Mouse (Mus musculus) limb, embryonic 15.5 days (tissue): ENCODE results near the gene Prelp. TPM values are rescaled to one million over a fixed set of nuclear protein-coding genes. Genes with fewer than 3 reads are reported as not detected.

Source experiments
- ATAC-seq: fragments of 200-750 bp; cut with Nextera tagmentation; 2 replicates; pipeline ENCODE4 v1.8.0; 2017; ENCODE audit warnings: low read depth, moderate TSS enrichment; ENCODE audit not compliant: insufficient number of reproducible peaks, low FRiP score, low TSS enrichment
- H3K27ac ChIP-seq: fragments of 300-500 bp; sonication (generic); 2 replicates; pipeline ENCODE4 v1.5.1; 2015; ENCODE audit warnings: moderate library complexity, mild to moderate bottlenecking, inconsistent platforms
- H3K27me3 ChIP-seq: fragments of 300-500 bp; sonication (generic); 2 replicates; pipeline ENCODE4 v1.6.1; 2015; ENCODE audit warnings: inconsistent platforms
- H3K36me3 ChIP-seq: fragments of 300-500 bp; sonication (generic); 2 replicates; pipeline ENCODE4 v1.6.1; 2015; ENCODE audit warnings: inconsistent platforms
- H3K4me1 ChIP-seq: fragments of 300-500 bp; sonication (generic); 2 replicates; pipeline ENCODE4 v1.6.1; 2015; ENCODE audit warnings: inconsistent platforms
- H3K4me2 ChIP-seq: fragments of 300-500 bp; sonication (generic); 2 replicates; pipeline ENCODE4 v1.6.1; 2015; ENCODE audit warnings: mild to moderate bottlenecking, inconsistent platforms
- H3K4me3 ChIP-seq: fragments of 300-500 bp; sonication (generic); 2 replicates; pipeline ENCODE4 v1.5.1; 2015; ENCODE audit warnings: mild to moderate bottlenecking, inconsistent platforms
- H3K9ac ChIP-seq: fragments of 300-500 bp; sonication (generic); 2 replicates; pipeline ENCODE4 v1.6.1; 2015; ENCODE audit warnings: inconsistent platforms
- H3K9me3 ChIP-seq: fragments of 300-500 bp; sonication (generic); 2 replicates; pipeline ENCODE4 v1.6.1; 2016; ENCODE audit warnings: inconsistent platforms
- WGBS: fragments of 180-500 bp; shearing (Covaris S2); methylation state at CpG from one replicate; pipeline ENCODE4 v1.1.7; 2015; 5-methylcytosine and 5-hydroxymethylcytosine counted together
- polyA plus RNA-seq: library from polyadenylated mRNA; unstranded; fragments of >200 nt; fragmentation: Nextera tagmentation; extraction: Ambion mirVana; gene quantifications from 2 replicates; pipeline ENCODE4 v1.2.1, GENCODE M21; 2015

The Prelp gene
- polyA plus RNA-seq, 1 experiment from 2014 or later = 17.9 TPM

- Histone ChIP-seq H3K4me1 (peaks cover 38% of the 10 kb centered on the region), H3K36me3 (no peaks in the 10 kb centered on the region), H3K9ac (no peak overlapping the region), H3K4me2 (no peak overlapping the region), H3K4me3 (no peak overlapping the region), H3K9me3 (no peaks in the 10 kb centered on the region), H3K27ac (no peak overlapping the region), H3K27me3 (no peaks in the 10 kb centered on the region)
- WGBS = 72% methylated on average over 5 of the region's 5 CpGs
- no peak for ATAC-seq
Observed at GRCm38 (mm10) chr1:133887538-133888250, 33.5 kb downstream of the Prelp start.

GRCm38 (mm10) chr1:133887044-133887443, 34.2 kb downstream of the Prelp start:
- Histone ChIP-seq H3K36me3 (no peaks in the 10 kb centered on the region), H3K9me3 (no peaks in the 10 kb centered on the region), H3K4me2 (no peak overlapping the region), H3K4me1 (peaks cover 41% of the 10 kb centered on the region), H3K4me3 (no peak overlapping the region), H3K9ac (no peak overlapping the region), H3K27ac (no peak overlapping the region), H3K27me3 (no peaks in the 10 kb centered on the region)
- ATAC-seq = no peak
- WGBS = 7% methylated on average over 8 of the region's 8 CpGs

GRCm38 (mm10) chr1:133886431-133886830, 34.8 kb downstream of the Prelp start:
- Histone ChIP-seq H3K36me3 (no peaks in the 10 kb centered on the region), H3K9me3 (no peaks in the 10 kb centered on the region), H3K4me2 (no peak overlapping the region), H3K4me3 (no peak overlapping the region), H3K9ac (no peak overlapping the region), H3K27ac (no peak overlapping the region), H3K4me1 (peaks cover 40% of the 10 kb centered on the region), H3K27me3 (no peaks in the 10 kb centered on the region)
- ATAC-seq = no peak
- WGBS = 50% methylated on average over 6 of the region's 6 CpGs

- Histone ChIP-seq H3K4me3 (no peak overlapping the region), H3K9ac (no peak overlapping the region), H3K4me2 (no peak overlapping the region), H3K36me3 (no peaks in the 10 kb centered on the region), H3K9me3 (no peaks in the 10 kb centered on the region), H3K27ac (no peak overlapping the region), H3K27me3 (no peaks in the 10 kb centered on the region), H3K4me1 (peaks cover 35% of the 10 kb centered on the region)
- ATAC-seq = no peak
- WGBS = 91% methylated on average over 7 of the region's 7 CpGs
Observed at GRCm38 (mm10) chr1:133885811-133886210, 35.4 kb downstream of the Prelp start.

- H3K9ac ChIP-seq = no peak overlapping the region
- no peaks in the 10 kb centered on the region for H3K9me3 ChIP-seq
- H3K36me3 ChIP-seq = no peaks in the 10 kb centered on the region
- H3K4me2 ChIP-seq = no peak overlapping the region
- no peak overlapping the region for H3K4me3 ChIP-seq
- no peak for ATAC-seq
- H3K27me3 ChIP-seq = no peaks in the 10 kb centered on the region
- H3K4me1 ChIP-seq = peaks cover 24% of the 10 kb centered on the region
- no peak overlapping the region for H3K27ac ChIP-seq
- WGBS = 33% methylated on average over 9 of the region's 9 CpGs
Observed at GRCm38 (mm10) chr1:133884746-133885145, 36.5 kb downstream of the Prelp start.

GRCm38 (mm10) chr1:133884090-133884489, 37.1 kb downstream of the Prelp start:
- no peaks in the 10 kb centered on the region for H3K9me3 ChIP-seq
- no peak for ATAC-seq
- H3K27ac ChIP-seq = no peak overlapping the region
- H3K36me3 ChIP-seq = no peaks in the 10 kb centered on the region
- WGBS = 66% methylated on average over 6 of the region's 6 CpGs
- no peak overlapping the region for H3K9ac ChIP-seq
- H3K4me3 ChIP-seq = no peak overlapping the region
- no peak overlapping the region for H3K4me2 ChIP-seq
- H3K27me3 ChIP-seq = no peaks in the 10 kb centered on the region
- peaks cover 23% of the 10 kb centered on the region for H3K4me1 ChIP-seq

- no peak overlapping the region for H3K27ac ChIP-seq
- WGBS = 52% methylated on average over 11 of the region's 11 CpGs
- H3K9me3 ChIP-seq = no peaks in the 10 kb centered on the region
- no peak overlapping the region for H3K9ac ChIP-seq
- no peaks in the 10 kb centered on the region for H3K36me3 ChIP-seq
- H3K4me1 ChIP-seq = peaks cover 21% of the 10 kb centered on the region
- H3K4me2 ChIP-seq = no peak overlapping the region
- no peak overlapping the region for H3K4me3 ChIP-seq
- no peaks in the 10 kb centered on the region for H3K27me3 ChIP-seq
- no peak for ATAC-seq
Observed at GRCm38 (mm10) chr1:133882283-133883217, 38.7 kb downstream of the Prelp start.

GRCm38 (mm10) chr1:133881813-133882212, 39.4 kb downstream of the Prelp start:
- Histone ChIP-seq H3K36me3 (no peaks in the 10 kb centered on the region), H3K9ac (no peak overlapping the region), H3K4me2 (no peak overlapping the region), H3K27ac (no peak overlapping the region), H3K4me1 (peaks cover 13% of the 10 kb centered on the region; the same call in 1 of the 2 replicates), H3K4me3 (no peak overlapping the region), H3K27me3 (no peaks in the 10 kb centered on the region), H3K9me3 (no peaks in the 10 kb centered on the region)
- no peak for ATAC-seq
- 42% methylated on average over 6 of the region's 6 CpGs for WGBS

- no peak overlapping the region for H3K4me2 ChIP-seq
- H3K4me1 ChIP-seq = peaks cover 12% of the 10 kb centered on the region; the same call in 1 of the 2 replicates
- no peak overlapping the region for H3K9ac ChIP-seq
- H3K9me3 ChIP-seq = no peaks in the 10 kb centered on the region
- H3K36me3 ChIP-seq = no peaks in the 10 kb centered on the region
- WGBS = 73% methylated on average over 12 of the region's 12 CpGs
- H3K27me3 ChIP-seq = no peaks in the 10 kb centered on the region
- H3K27ac ChIP-seq = no peak overlapping the region
- ATAC-seq = no peak
- H3K4me3 ChIP-seq = no peak overlapping the region
Observed at GRCm38 (mm10) chr1:133878825-133879423, 42.3 kb downstream of the Prelp start.

- Histone ChIP-seq H3K27ac (no peak overlapping the region), H3K9ac (no peak overlapping the region), H3K4me2 (no peak overlapping the region), H3K4me3 (no peak overlapping the region), H3K36me3 (no peaks in the 10 kb centered on the region), H3K4me1 (peaks cover 3% of the 10 kb centered on the region; the same call in 1 of the 2 replicates), H3K27me3 (no peaks in the 10 kb centered on the region), H3K9me3 (no peaks in the 10 kb centered on the region)
- WGBS = 81% methylated on average over 7 of the region's 7 CpGs
- no peak for ATAC-seq
Observed at GRCm38 (mm10) chr1:133876936-133877335, 44.3 kb downstream of the Prelp start.

- no peak overlapping the region for H3K4me3 ChIP-seq
- no peaks in the 10 kb centered on the region for H3K9me3 ChIP-seq
- ATAC-seq = no peak
- no peak overlapping the region for H3K9ac ChIP-seq
- no peak overlapping the region for H3K27ac ChIP-seq
- H3K36me3 ChIP-seq = no peaks in the 10 kb centered on the region
- H3K4me1 ChIP-seq = no peaks in the 10 kb centered on the region
- 78% methylated on average over 6 of the region's 6 CpGs for whole genome bisulfite sequencing
- no peaks in the 10 kb centered on the region for H3K27me3 ChIP-seq
- no peak overlapping the region for H3K4me2 ChIP-seq
Observed at GRCm38 (mm10) chr1:133873086-133873813, 48.0 kb downstream of the Prelp start.
